Mouse (Mus musculus): ENCODE measurements around the gene Nphp4. TPM values are rescaled to one million over a fixed set of nuclear protein-coding genes. Genes with fewer than 3 reads are reported as not detected.

Gene Nphp4
- 3.7 to 6.7 TPM (median 4.1 TPM) in 4 replicates for total RNA-seq (2023; ENCODE audit: inconsistent age)

DNA sequence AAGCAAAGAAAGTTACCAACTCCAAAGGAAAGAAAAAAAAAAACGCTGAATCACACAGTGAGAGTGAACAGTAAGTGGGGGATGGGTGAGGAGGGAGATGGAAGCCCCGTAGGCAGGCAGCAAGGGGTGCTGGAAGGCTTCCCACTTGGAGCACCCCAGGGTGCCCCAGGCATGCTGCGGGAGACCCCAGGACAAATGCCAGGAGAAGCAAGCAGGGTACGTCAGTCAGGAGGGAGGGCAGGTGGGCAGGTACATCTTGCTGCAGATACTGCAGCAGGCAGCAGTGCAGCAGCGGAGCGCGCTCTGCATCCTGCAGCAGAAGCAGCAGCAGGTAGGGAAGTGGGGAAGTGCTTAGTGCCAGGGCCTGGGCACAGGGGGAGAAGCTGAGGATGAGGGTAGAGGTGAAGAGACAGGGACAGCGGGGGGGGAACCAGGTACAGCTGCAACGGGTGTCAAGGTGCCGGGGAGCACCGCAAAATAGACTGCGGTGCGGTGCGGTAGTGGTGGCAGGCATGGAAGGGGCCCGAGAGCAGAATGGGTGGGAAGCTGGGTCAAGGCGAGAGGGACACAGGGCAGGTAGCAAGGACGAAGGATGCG, at the start of gene Nphp4:
Gene Nphp4 (plus strand): TSS at position 280 of the 597 bp plus-strand sequence.

GRCm38 (mm10) chr4:152477466-152478223, 1.1 kb downstream of the Nphp4 start, which contains the start of gene Kcnab2:
TSS of gene Kcnab2 (minus strand) at chr4:152477871.

Other genes starting within 250 kb of the Nphp4 start
- gene Gpr153, start 202.5 kb upstream of the Nphp4 start, total RNA-seq (2023; ENCODE audit: inconsistent age): 0.13 to 0.18 TPM in 2 of 4 replicates, not detected in the others
- gene Hes3, start 185.0 kb upstream of the Nphp4 start, total RNA-seq (2023; ENCODE audit: inconsistent age): not detected in 4 replicates
- 24.4 to 32.0 TPM (median 29.6 TPM) in 4 replicates for gene Icmt, start 179.5 kb upstream of the Nphp4 start, total RNA-seq (2023; ENCODE audit: inconsistent age)
- not detected in 4 replicates for gene Rnf207, start 157.7 kb upstream of the Nphp4 start, total RNA-seq (2023; ENCODE audit: inconsistent age)
- 839 to 935 TPM (median 860 TPM) in 4 replicates for gene Rpl22, start 151.0 kb upstream of the Nphp4 start, total RNA-seq (2023; ENCODE audit: inconsistent age)
- gene Chd5, start 138.1 kb upstream of the Nphp4 start, total RNA-seq (2023; ENCODE audit: inconsistent age): 0.06 to 0.13 TPM (median 0.08 TPM) in 4 replicates
- 75.3 to 89.3 TPM (median 81.3 TPM) in 4 replicates for gene Kcnab2, start 1.2 kb downstream of the Nphp4 start, total RNA-seq (2023; ENCODE audit: inconsistent age)